Mouse (Mus musculus) liver, adult 2 months (tissue): ENCODE measurements at regions not wholly inside any gene's neighbourhood (a gene's known extent, or its start where the extent isn't known, plus 50 kb on each side); places are given as distances from the start of the nearest gene placed in this dataset.

Source experiments
- DNase-seq: peaks from one replicate; pipeline ENCODE4 v3.0.0-alpha.2; 2011; ENCODE audit warnings: low read depth, low spot score; ENCODE audit errors: extremely low read depth
- H3K27ac ChIP-seq: fragments of 200-500 bp; replicated peaks from 2 replicates; pipeline ENCODE4 v1.5.1; 2012; ENCODE audit warnings: low read depth, mild to moderate bottlenecking, control low read depth, inconsistent platforms, low read length; ENCODE audit not compliant: insufficient read depth
- H3K27me3 ChIP-seq: fragments of 200-500 bp; 2 replicates; pipeline ENCODE4 v1.6.1; 2012; ENCODE audit warnings: mild to moderate bottlenecking, moderate library complexity, low read length, inconsistent platforms; ENCODE audit not compliant: control insufficient read depth, insufficient read depth
- H3K36me3 ChIP-seq: fragments of 200-500 bp; 2 replicates; pipeline ENCODE4 v1.6.1; 2012; ENCODE audit warnings: low read length, inconsistent platforms; ENCODE audit not compliant: control insufficient read depth, insufficient read depth
- H3K4me1 ChIP-seq: fragments of 200-500 bp; 2 replicates; pipeline ENCODE4 v1.6.1; 2011; ENCODE audit warnings: low read length; ENCODE audit not compliant: control insufficient read depth, insufficient read depth
- H3K4me3 ChIP-seq: fragments of 200-500 bp; 2 replicates; pipeline ENCODE4 v1.5.1; 2011; ENCODE audit warnings: low read depth, mild to moderate bottlenecking, control low read depth, low read length, moderate library complexity; ENCODE audit not compliant: insufficient read depth
- H3K79me2 ChIP-seq: fragments of 200-500 bp; 2 replicates; pipeline ENCODE4 v1.6.1; 2012; ENCODE audit warnings: inconsistent platforms, mild to moderate bottlenecking, low read length, moderate library complexity; ENCODE audit not compliant: control insufficient read depth, insufficient read depth
- H3K9ac ChIP-seq: fragments of 200-500 bp; 2 replicates; pipeline ENCODE4 v1.6.1; 2012; ENCODE audit warnings: low read depth, mild to moderate bottlenecking, control low read depth, inconsistent platforms, low read length
- CTCF ChIP-seq: fragments of 200-500 bp; IDR thresholded peaks from 2 replicates; pipeline ENCODE4 v1.5.1; 2011; ENCODE audit warnings: low read depth, low read length, control low read depth
- POLR2A ChIP-seq: fragments of 200-500 bp; IDR thresholded peaks from 2 replicates; pipeline ENCODE4 v1.6.1; 2011; ENCODE audit warnings: low read length, control low read depth; ENCODE audit not compliant: insufficient read depth; ENCODE audit errors: extremely low read depth
- WGBS: fragments of 180-500 bp; shearing (Covaris S2); methylation state at CpG from one replicate; pipeline ENCODE4 v1.1.7; 2018; 5-methylcytosine and 5-hydroxymethylcytosine counted together

- DNase-seq = no peak
These were observed 117.2 kb upstream of the Usp25 start for GRCm38 (mm10) chr16:76896305-76896704.

GRCm38 (mm10) chr16:76895781-76896180, 117.7 kb upstream of the Usp25 start:
- 65% methylated on average over 5 of the region's 5 CpGs for WGBS
- no peak overlapping the region for H3K27ac ChIP-seq
- no peak for DNase-seq

More at GRCm38 (mm10) chr16:76896305-76896704, 117.2 kb upstream of the Usp25 start:
- Histone ChIP-seq H3K27me3 (no peaks in the 10 kb centered on the region), H3K4me3 (no peak overlapping the region), H3K79me2 (no peaks in the 10 kb centered on the region), H3K9ac (no peak overlapping the region), H3K4me1 (no peaks in the 10 kb centered on the region), H3K27ac (no peak overlapping the region), H3K36me3 (no peaks in the 10 kb centered on the region)
- no peak for TF ChIP-seq POLR2A
- TF ChIP-seq CTCF = no peak
- 48% methylated on average over 13 of the region's 13 CpGs for WGBS

GRCm38 (mm10) chr16:76878576-76878975, 134.9 kb upstream of the Usp25 start:
- Histone ChIP-seq H3K4me3 (no peak overlapping the region), H3K9ac (no peak overlapping the region), H3K27ac (no peak overlapping the region), H3K4me1 (no peaks in the 10 kb centered on the region), H3K36me3 (no peaks in the 10 kb centered on the region), H3K27me3 (no peaks in the 10 kb centered on the region), H3K79me2 (no peaks in the 10 kb centered on the region)
- no peak for DNase-seq
- WGBS = 49% methylated on average over 2 of the region's 2 CpGs
- TF ChIP-seq CTCF (no peak), POLR2A (no peak)

More at GRCm38 (mm10) chr16:76895781-76896180, 117.7 kb upstream of the Usp25 start:
- H3K9ac ChIP-seq = no peak overlapping the region
- H3K4me1 ChIP-seq = no peaks in the 10 kb centered on the region
- no peaks in the 10 kb centered on the region for H3K36me3 ChIP-seq
- H3K27me3 ChIP-seq = no peaks in the 10 kb centered on the region
- no peaks in the 10 kb centered on the region for H3K79me2 ChIP-seq
- no peak overlapping the region for H3K4me3 ChIP-seq
- TF ChIP-seq CTCF = no peak

- Histone ChIP-seq H3K4me3 (no peak overlapping the region), H3K27ac (no peak overlapping the region), H3K27me3 (no peaks in the 10 kb centered on the region), H3K9ac (no peak overlapping the region), H3K79me2 (no peaks in the 10 kb centered on the region), H3K36me3 (no peaks in the 10 kb centered on the region), H3K4me1 (no peaks in the 10 kb centered on the region)
- DNase-seq = no peak
- 99% methylated on average over 3 of the region's 3 CpGs for WGBS
- TF ChIP-seq POLR2A = no peak
- no peak for TF ChIP-seq CTCF
These were observed 138.0 kb upstream of the Usp25 start for GRCm38 (mm10) chr16:76875397-76876018.

GRCm38 (mm10) chr16:76866465-76866802, 147.1 kb upstream of the Usp25 start:
- DNase-seq = peak; percentile 2
- Histone ChIP-seq H3K27ac (no peak overlapping the region), H3K36me3 (no peaks in the 10 kb centered on the region), H3K79me2 (no peaks in the 10 kb centered on the region), H3K27me3 (no peaks in the 10 kb centered on the region), H3K9ac (no peak overlapping the region), H3K4me3 (no peak overlapping the region), H3K4me1 (no peaks in the 10 kb centered on the region)
- TF ChIP-seq POLR2A (no peak), CTCF (no peak)
- 50% methylated on average over 4 of the region's 4 CpGs for WGBS

GRCm38 (mm10) chr16:76865731-76866464, 147.6 kb upstream of the Usp25 start:
- Histone ChIP-seq H3K27me3 (no peaks in the 10 kb centered on the region), H3K79me2 (no peaks in the 10 kb centered on the region), H3K4me3 (no peak overlapping the region), H3K4me1 (no peaks in the 10 kb centered on the region), H3K9ac (no peak overlapping the region), H3K27ac (no peak overlapping the region), H3K36me3 (no peaks in the 10 kb centered on the region)
- WGBS = 34% methylated on average over 8 of the region's 12 CpGs
- DNase-seq = peak; percentile 21
- no peak for TF ChIP-seq CTCF
- no peak for TF ChIP-seq POLR2A
